Comparison of ENCODE assay signal across 21 mouse cellular contexts in genomic region chr16:24455361-24455855, GRCm38 (mm10).
DNase-seq lines count a peak whose midpoint lies in the region; ATAC-seq and TF ChIP-seq lines count a peak whose summit lies in the region.
"Had no signal": no experiment of that assay in that cellular context is flagged by ENCODE, and none has a peak within 500 bp of the region (broad histone marks: within the 10 kb centered on the region; RNA-seq: fewer than 3 reads in every experiment).

No protein-coding gene starts in this region.

- H3K27ac ChIP-seq in heart, adult 2 months, result no peak overlapping the region
- H3K27ac ChIP-seq in lung, embryonic 14.5 days (ENCODE audit: low read depth), result peak overlapping the region; percentile 1; the same call in 1 of the 2 replicates
- peak overlapping the region; percentile 52; the same call in 1 of the 2 replicates for H3K27ac ChIP-seq in intestine, embryonic 14.5 days (ENCODE audit: low read depth)
- H3K27ac ChIP-seq in intestine, postnatal 0 days (ENCODE audit: low read depth, low read length), result no peak overlapping the region
- no peak overlapping the region for H3K27ac ChIP-seq in embryonic facial prominence, embryonic 10.5 days (replicated peaks)
- H3K27ac ChIP-seq: embryonic facial prominence, embryonic 15.5 days; hindbrain, embryonic 10.5 days; hindbrain, embryonic 14.5 days had no signal

- H3K9me3 ChIP-seq in lung, embryonic 14.5 days (ENCODE audit: low read depth, low read length), result no peaks in the 10 kb centered on the region
- no peaks in the 10 kb centered on the region for H3K9me3 ChIP-seq in intestine, embryonic 14.5 days (ENCODE audit: control insufficient read depth, low read length)
- no peaks in the 10 kb centered on the region for H3K9me3 ChIP-seq in intestine, postnatal 0 days (ENCODE audit: control insufficient read depth)
- no peaks in the 10 kb centered on the region for H3K9me3 ChIP-seq in embryonic facial prominence, embryonic 10.5 days
- H3K9me3 ChIP-seq: embryonic facial prominence, embryonic 15.5 days; heart, embryonic 15.5 days; hindbrain, embryonic 10.5 days had no signal

- no peak overlapping the region for H3K9ac ChIP-seq in heart, adult 2 months (ENCODE audit: low read depth, low read length)
- no peak overlapping the region for H3K9ac ChIP-seq in lung, embryonic 14.5 days
- no peak overlapping the region for H3K9ac ChIP-seq in intestine, embryonic 14.5 days (ENCODE audit: low read length)
- H3K9ac ChIP-seq in intestine, postnatal 0 days (ENCODE audit: low read depth, low read length), result no peak overlapping the region
- H3K9ac ChIP-seq: embryonic facial prominence, embryonic 15.5 days; heart, embryonic 15.5 days; hindbrain, embryonic 14.5 days had no signal

- TF ChIP-seq EP300 in heart, adult 2 months (IDR thresholded peaks at IDR 0.05; ENCODE audit: insufficient read depth, low read depth, low read length), result no peak

- H3K27me3 ChIP-seq in heart, adult 2 months (ENCODE audit: control insufficient read depth, insufficient read depth, low read length), result no peaks in the 10 kb centered on the region
- no peaks in the 10 kb centered on the region for H3K27me3 ChIP-seq in lung, embryonic 14.5 days (ENCODE audit: insufficient read depth, low read length)
- no peaks in the 10 kb centered on the region for H3K27me3 ChIP-seq in intestine, embryonic 14.5 days (replicated peaks; ENCODE audit: control insufficient read depth, insufficient read depth, low read length)
- no peaks in the 10 kb centered on the region for H3K27me3 ChIP-seq in intestine, postnatal 0 days (replicated peaks; ENCODE audit: control insufficient read depth, insufficient read depth, low read length)
- no peaks in the 10 kb centered on the region for H3K27me3 ChIP-seq in embryonic facial prominence, embryonic 10.5 days (replicated peaks; ENCODE audit: low read depth, poor library complexity, severe bottlenecking)
- H3K27me3 ChIP-seq: CH12.LX; embryonic facial prominence, embryonic 15.5 days; heart, embryonic 15.5 days; Patski had no signal

- intact Hi-C loops in heart, adult 2 months (cut with DNase I), result no loop called here

- TF ChIP-seq POLR2A in heart, adult 2 months (IDR thresholded peaks at IDR 0.05; ENCODE audit: insufficient read depth, low read depth, low read length), result no peak

- TF ChIP-seq CTCF in heart, adult 2 months (IDR thresholded peaks at IDR 0.05), result no peak
- no peak for TF ChIP-seq CTCF in lung, embryonic 14.5 days (IDR thresholded peaks at IDR 0.05; ENCODE audit: low read depth)
- no peak for TF ChIP-seq CTCF in intestine, postnatal 0 days (IDR thresholded peaks at IDR 0.05; ENCODE audit: low read depth)

- H3K79me2 ChIP-seq in heart, adult 2 months (replicated peaks; ENCODE audit: control insufficient read depth, insufficient read depth, low read length), result peaks cover 3% of the 10 kb centered on the region; the same call in 1 of the 2 replicates

- H3K4me2 ChIP-seq in lung, embryonic 14.5 days, result no peak overlapping the region
- no peak overlapping the region for H3K4me2 ChIP-seq in intestine, embryonic 14.5 days (ENCODE audit: low read length)
- H3K4me2 ChIP-seq in intestine, postnatal 0 days (replicated peaks; ENCODE audit: low read depth), result no peak overlapping the region
- H3K4me2 ChIP-seq: embryonic facial prominence, embryonic 15.5 days; heart, embryonic 11.5 days; heart, embryonic 15.5 days; hindbrain, embryonic 14.5 days had no signal

- 82% methylated on average over 3 of the region's 3 CpGs for whole genome bisulfite sequencing in heart, adult 2 months
- WGBS in lung, embryonic 14.5 days, result 25% methylated on average over 3 of the region's 3 CpGs
- WGBS in intestine, embryonic 14.5 days, result 26% methylated on average over 3 of the region's 3 CpGs
- 19% methylated on average over 3 of the region's 3 CpGs for WGBS in intestine, postnatal 0 days
- 73% methylated on average over 3 of the region's 3 CpGs for WGBS in embryonic facial prominence, embryonic 10.5 days

- H3K36me3 ChIP-seq in heart, adult 2 months (ENCODE audit: control insufficient read depth, insufficient read depth, low read length), result peaks cover 2% of the 10 kb centered on the region
- peaks cover 19% of the 10 kb centered on the region for H3K36me3 ChIP-seq in lung, embryonic 14.5 days (ENCODE audit: insufficient read depth)
- peaks cover 22% of the 10 kb centered on the region for H3K36me3 ChIP-seq in intestine, embryonic 14.5 days (ENCODE audit: control insufficient read depth, insufficient read depth, low read length)
- peaks cover 5% of the 10 kb centered on the region; the same call in 1 of the 2 replicates for H3K36me3 ChIP-seq in intestine, postnatal 0 days (ENCODE audit: control insufficient read depth, insufficient read depth)
- H3K36me3 ChIP-seq in embryonic facial prominence, embryonic 10.5 days (replicated peaks), result peaks cover 22% of the 10 kb centered on the region

- no peak for ATAC-seq in lung, embryonic 14.5 days (ENCODE audit: insufficient read depth)
- ATAC-seq in intestine, embryonic 14.5 days (replicated peaks; ENCODE audit: low FRiP score, low TSS enrichment, low read depth), result no peak
- peak; percentile 38; the same call in 1 of the 2 replicates for ATAC-seq in intestine, postnatal 0 days
- ATAC-seq: Patski had no signal

- DNase-seq in heart, adult 11 months, result peak; percentile 76
- DNase-seq in heart, adult 2 months, result no peak
- no peak for DNase-seq in lung, embryonic 14.5 days
- no peak for DNase-seq in lung, postnatal 14 days
- DNase-seq in intestine, embryonic 14.5 days (ENCODE audit: low spot score), result no peak
- no peak for DNase-seq in embryonic facial prominence, embryonic 10.5 days (ENCODE audit: low spot score)
- DNase-seq: adrenal gland, adult 2 months; adrenal gland, postnatal 25 days; cerebellum, adult 2 months; gastrocnemius, postnatal 36 days; heart, adult 18-20 months; heart, postnatal 14 days had no signal

- peaks cover 12% of the 10 kb centered on the region for H3K4me1 ChIP-seq in heart, adult 2 months (ENCODE audit: control insufficient read depth, insufficient read depth, low read length)
- peaks cover 17% of the 10 kb centered on the region for H3K4me1 ChIP-seq in lung, embryonic 14.5 days (ENCODE audit: insufficient read depth)
- H3K4me1 ChIP-seq in intestine, embryonic 14.5 days (replicated peaks; ENCODE audit: control insufficient read depth, insufficient read depth, low read length), result peaks cover 53% of the 10 kb centered on the region
- H3K4me1 ChIP-seq in intestine, postnatal 0 days (replicated peaks; ENCODE audit: control insufficient read depth, insufficient read depth, low read length), result peaks cover 24% of the 10 kb centered on the region; the same call in 1 of the 2 replicates
- H3K4me1 ChIP-seq in embryonic facial prominence, embryonic 10.5 days, result peaks cover 48% of the 10 kb centered on the region

- no peak overlapping the region for H3K4me3 ChIP-seq in heart, adult 2 months
- H3K4me3 ChIP-seq in lung, embryonic 14.5 days (ENCODE audit: low read depth, low read length), result no peak overlapping the region
- H3K4me3 ChIP-seq in intestine, embryonic 14.5 days (ENCODE audit: low read depth, low read length), result no peak overlapping the region
- H3K4me3 ChIP-seq in intestine, postnatal 0 days (ENCODE audit: low read depth, low read length), result no peak overlapping the region
- no peak overlapping the region for H3K4me3 ChIP-seq in embryonic facial prominence, embryonic 10.5 days
- H3K4me3 ChIP-seq: embryonic facial prominence, embryonic 15.5 days; erythroblast, embryonic 14.5 days; heart, embryonic 15.5 days; hindbrain, embryonic 10.5 days had no signal

Comparison
In these comparisons a context has a peak if more than half of its experiments do, and no peak if none do; other contexts are left out.
1. H3K27ac ChIP-seq: peak in lung, embryonic 14.5 days (single experiment) and intestine, embryonic 14.5 days (single experiment); none in heart, adult 2 months (single experiment), intestine, postnatal 0 days (single experiment) and embryonic facial prominence, embryonic 10.5 days (single experiment).